Mouse (Mus musculus) limb, embryonic 14.5 days (tissue): ENCODE data around the gene Ercc6l. TPM values are rescaled to one million over a fixed set of nuclear protein-coding genes. Genes with fewer than 3 reads are reported as not detected.

Experiments
- ATAC-seq: fragments of 200-750 bp; cut with Nextera tagmentation; 2 replicates; pipeline ENCODE4 v1.8.0; 2017; ENCODE audit warnings: low read depth, moderate number of reproducible peaks, moderate TSS enrichment; ENCODE audit not compliant: low FRiP score
- DNase-seq: peaks from one replicate; pipeline ENCODE4 v3.0.0-alpha.2; 2015; ENCODE audit warnings: low spot score
- H3K27ac ChIP-seq: fragments of 300-500 bp; sonication (generic); replicated peaks from 2 replicates; pipeline ENCODE4 v1.5.1; 2014; ENCODE audit warnings: low read depth, mild to moderate bottlenecking, low read length, moderate library complexity, mixed read lengths
- H3K27me3 ChIP-seq: fragments of 300-500 bp; sonication (generic); 2 replicates; pipeline ENCODE4 v1.6.1; 2014; ENCODE audit warnings: low read length, mixed read lengths; ENCODE audit not compliant: control insufficient read depth, insufficient read depth
- H3K36me3 ChIP-seq: fragments of 300-500 bp; sonication (generic); 2 replicates; pipeline ENCODE4 v1.6.1; 2014; ENCODE audit warnings: mild to moderate bottlenecking, low read length, moderate library complexity, mixed read lengths; ENCODE audit not compliant: control insufficient read depth, insufficient read depth
- H3K4me1 ChIP-seq: fragments of 300-500 bp; sonication (generic); 2 replicates; pipeline ENCODE4 v1.6.1; 2014; ENCODE audit warnings: antibody characterized with exemption, low read length, mixed read lengths; ENCODE audit not compliant: control insufficient read depth, insufficient read depth
- H3K4me2 ChIP-seq: fragments of 300-500 bp; sonication (generic); replicated peaks from 2 replicates; pipeline ENCODE4 v1.6.1; 2014; ENCODE audit warnings: low read depth, mild to moderate bottlenecking, low read length, moderate library complexity; ENCODE audit not compliant: severe bottlenecking
- H3K4me3 ChIP-seq: fragments of 300-500 bp; sonication (generic); replicated peaks from 2 replicates; pipeline ENCODE4 v1.5.1; 2014; ENCODE audit warnings: low read length
- H3K9ac ChIP-seq: fragments of 300-500 bp; sonication (generic); 2 replicates; pipeline ENCODE4 v1.6.1; 2014; ENCODE audit warnings: mild to moderate bottlenecking, low read depth, low read length, moderate library complexity; ENCODE audit not compliant: severe bottlenecking
- H3K9me3 ChIP-seq: fragments of 300-500 bp; sonication (generic); 2 replicates; pipeline ENCODE4 v1.6.1; 2016; ENCODE audit warnings: low read length; ENCODE audit not compliant: control insufficient read depth
- POLR2A ChIP-seq: fragments of 200-500 bp; IDR thresholded peaks from 2 replicates; pipeline ENCODE4 v1.8.0; 2012; ENCODE audit warnings: inconsistent platforms, mild to moderate bottlenecking, moderate library complexity, borderline replicate concordance; ENCODE audit not compliant: insufficient read depth, insufficient read length; ENCODE audit errors: extremely low read depth
- WGBS: fragments of 180-500 bp; shearing (Covaris S2); extraction: QIAGEN DNeasy Blood & Tissue Kit; methylation state at CpG from one replicate; pipeline ENCODE4 v1.1.7; 2014; 5-methylcytosine and 5-hydroxymethylcytosine counted together
- polyA plus RNA-seq, 2 experiments: library from polyadenylated mRNA; depleted of rRNA in 1 of 2; stranded (reverse) in 1 of 2; unstranded in 1 of 2; fragments of >200 nt; fragmentation: Nextera tagmentation in 1 of 2; extraction: Ambion mirVana in 1 of 2; gene quantifications; 2 replicates each; pipeline versions ENCODE4 v1.2.1 to v1.2.3; 2012 to 2014

Ercc6l gene
- polyA plus RNA-seq (2012; rRNA removed), result 4.5 and 6.1 TPM in 2 replicates
- polyA plus RNA-seq (2014; fragmentation: Nextera tagmentation; extraction: Ambion mirVana), result 10.9 and 12.0 TPM in 2 replicates

DNA sequence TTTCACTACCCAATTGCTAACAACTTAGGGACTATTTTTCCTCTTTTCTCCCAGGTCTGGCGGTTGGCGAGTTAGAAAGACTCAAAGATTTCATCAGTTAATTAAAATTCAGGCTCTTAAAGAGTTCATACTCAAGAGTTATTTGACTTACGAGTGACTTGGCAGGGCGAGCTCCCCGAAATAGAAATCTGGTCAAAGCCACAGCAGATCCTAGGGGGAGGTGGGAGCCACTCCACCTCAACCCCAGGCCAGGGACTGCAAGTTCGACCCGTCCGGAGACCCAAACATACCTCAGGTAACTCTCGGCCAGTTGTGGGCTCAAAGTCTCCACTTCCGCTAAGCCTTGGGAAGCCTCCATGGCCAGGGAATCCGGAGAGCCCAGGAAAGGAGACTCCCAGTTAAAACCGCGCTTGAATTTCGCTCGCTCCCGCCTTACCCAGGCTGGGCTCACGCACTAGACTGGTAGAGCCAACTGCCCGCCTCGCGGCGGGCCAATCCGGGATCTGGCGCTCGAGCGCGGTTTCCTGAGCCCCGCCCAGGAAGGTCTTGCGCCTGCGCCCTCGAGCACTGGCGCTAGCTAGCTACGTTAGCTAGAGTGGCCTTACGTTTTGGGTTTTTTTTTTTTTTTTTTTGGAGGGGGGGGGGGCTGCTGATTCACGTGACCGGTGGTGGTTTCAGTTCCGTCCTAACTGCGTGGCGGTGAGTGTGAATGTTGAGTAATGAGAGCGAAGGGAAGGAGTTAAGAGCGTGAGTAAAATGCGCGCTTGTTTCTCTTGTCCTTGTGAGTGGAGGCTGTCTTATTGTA lies at the start of gene Ercc6l:
Gene Ercc6l, minus strand, starts transcription at position 474 of the 805 bp plus-strand sequence.
- TF ChIP-seq POLR2A, result peak; percentile 36; the same call in 1 of the 2 replicates
- H3K4me2 ChIP-seq, result peak within 1 kb of the TSS; percentile 47
- DNase-seq (peak; percentile 94), ATAC-seq (peak; percentile 99)
- 11% methylated on average over 39 of the region's 42 CpGs for WGBS
- no peaks in the 10 kb centered on the region for H3K27me3 ChIP-seq
- H3K4me3 ChIP-seq, result peak within 1 kb of the TSS; percentile 44
- no peaks in the 10 kb centered on the region for H3K9me3 ChIP-seq
- H3K9ac ChIP-seq, result peak within 1 kb of the TSS; percentile 53
- no peaks in the 10 kb centered on the region for H3K36me3 ChIP-seq
- no peaks in the 10 kb centered on the region for H3K4me1 ChIP-seq
- peak within 1 kb of the TSS; percentile 75 for H3K27ac ChIP-seq

GRCm38 (mm10) chrX:102190840-102191239 lies 33.9 kb upstream of the Ercc6l start:
- Histone ChIP-seq H3K36me3 (peaks cover 10% of the 10 kb centered on the region), H3K9ac (no peak overlapping the region), H3K27ac (no peak overlapping the region), H3K4me2 (no peak overlapping the region), H3K4me3 (no peak overlapping the region), H3K4me1 (no peaks in the 10 kb centered on the region), H3K27me3 (no peaks in the 10 kb centered on the region), H3K9me3 (no peaks in the 10 kb centered on the region)
- no peak for DNase-seq
- ATAC-seq, result no peak
- TF ChIP-seq POLR2A, result no peak
- 33% methylated on average over 1 of the region's 1 CpGs for WGBS

- Histone ChIP-seq H3K4me2 (no peak overlapping the region), H3K9me3 (no peaks in the 10 kb centered on the region), H3K9ac (no peak overlapping the region), H3K4me3 (no peak overlapping the region), H3K27me3 (no peaks in the 10 kb centered on the region), H3K4me1 (no peaks in the 10 kb centered on the region), H3K27ac (no peak overlapping the region), H3K36me3 (peaks cover 17% of the 10 kb centered on the region)
- TF ChIP-seq POLR2A, result no peak
- 46% methylated on average over 5 of the region's 5 CpGs for whole genome bisulfite sequencing
- no peak for DNase-seq
- ATAC-seq, result 0 out of 2 replicates have a peak, but pooled peaks have one; percentile 7
Observed at GRCm38 (mm10) chrX:102189581-102189980, 32.7 kb upstream of the Ercc6l start.

DNA sequence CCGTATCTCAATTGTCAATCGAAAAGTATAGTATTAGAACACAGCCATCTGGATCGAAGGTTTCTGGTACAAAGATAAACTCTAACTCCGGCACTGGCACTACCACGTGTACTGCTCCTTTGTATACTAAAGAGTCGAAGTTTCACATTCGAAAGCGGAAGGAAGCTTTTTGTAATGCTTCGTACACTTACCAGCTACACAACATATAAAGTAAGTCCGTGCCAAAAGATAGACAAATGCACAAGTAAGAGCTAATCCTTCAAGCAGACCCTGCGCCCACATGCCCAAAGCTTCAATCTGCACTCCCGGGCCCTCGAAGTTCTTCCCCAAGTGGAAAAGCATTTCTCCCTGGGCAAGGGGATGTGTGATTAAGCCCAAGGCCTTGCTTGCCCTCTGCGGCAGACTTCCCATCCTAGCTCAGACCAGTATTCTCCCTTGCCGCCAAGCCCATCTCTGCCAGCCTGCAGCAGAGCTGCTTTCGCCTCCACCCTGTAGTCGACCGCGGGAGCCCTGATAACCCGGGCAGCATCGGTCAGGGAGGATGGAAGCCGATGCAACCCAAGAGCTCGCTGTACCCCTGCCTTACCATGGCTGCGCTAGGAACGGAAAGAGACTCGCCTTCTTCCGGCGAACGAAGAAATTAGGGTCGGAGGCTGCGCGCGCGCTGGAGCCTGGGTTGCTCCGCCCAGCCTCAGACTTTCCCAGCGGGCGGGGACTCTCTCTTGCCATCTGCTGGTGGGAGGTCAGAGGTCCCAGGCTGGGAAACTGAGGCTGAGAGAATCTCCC lies 32.0 kb upstream of the Ercc6l start, which contains the start of gene Rps4x:
Gene Rps4x, minus strand, starts transcription at position 683 of the 786 bp plus-strand sequence.
- H3K9me3 ChIP-seq, result no peaks in the 10 kb centered on the region
- peaks cover 23% of the 10 kb centered on the region for H3K36me3 ChIP-seq
- no peaks in the 10 kb centered on the region for H3K4me1 ChIP-seq
- peak within 1 kb of the TSS; percentile 62 for H3K4me2 ChIP-seq
- H3K4me3 ChIP-seq, result peak within 1 kb of the TSS; percentile 53
- H3K9ac ChIP-seq, result peak within 1 kb of the TSS; percentile 78
- no peaks in the 10 kb centered on the region for H3K27me3 ChIP-seq
- ATAC-seq (peak; percentile 91), DNase-seq (peak; percentile 73)
- WGBS, result 19% methylated on average over 37 of the region's 37 CpGs
- H3K27ac ChIP-seq, result peak within 1 kb of the TSS; percentile 86
- TF ChIP-seq POLR2A, result peak; percentile 94; the same call in 1 of the 2 replicates

DNA sequence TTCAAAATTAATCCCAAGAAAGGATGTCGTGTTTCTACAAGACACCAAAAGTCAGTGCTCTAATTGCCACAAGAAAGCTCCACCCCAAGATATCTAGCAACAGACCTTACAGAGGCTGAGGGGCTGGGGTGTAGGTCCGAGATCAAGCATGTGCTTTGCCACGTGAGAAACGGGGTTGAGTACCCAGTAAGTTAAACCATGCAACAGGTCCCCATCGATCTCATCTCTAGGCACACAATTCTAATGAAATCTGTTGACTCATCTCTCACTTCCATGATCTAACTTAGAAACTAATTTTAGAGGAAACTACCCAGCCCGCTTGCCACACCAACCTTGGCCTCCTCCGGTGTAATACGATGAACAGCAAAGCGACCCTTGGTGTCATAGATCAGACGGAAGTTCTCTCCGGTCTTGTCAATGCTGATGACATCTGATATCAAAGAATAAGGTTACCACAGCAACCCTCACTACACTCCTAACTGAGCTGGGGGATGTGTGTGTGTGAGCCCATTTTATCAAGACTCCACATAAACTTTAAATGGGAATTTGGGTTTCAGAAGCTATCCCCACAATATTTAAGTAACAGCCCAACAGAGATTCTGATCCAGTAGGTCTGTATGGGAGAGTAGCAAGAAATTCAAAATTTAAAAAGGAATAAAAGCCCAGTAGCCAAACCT lies 30.3 kb upstream of the Ercc6l start:
- Histone ChIP-seq H3K4me3 (peak overlapping the region; percentile 53), H3K36me3 (peaks cover 35% of the 10 kb centered on the region), H3K9ac (peak overlapping the region; percentile 78), H3K9me3 (no peaks in the 10 kb centered on the region), H3K4me1 (no peaks in the 10 kb centered on the region), H3K4me2 (peak overlapping the region; percentile 62), H3K27ac (no peak overlapping the region), H3K27me3 (no peaks in the 10 kb centered on the region)
- TF ChIP-seq POLR2A, result no peak
- WGBS, result 45% methylated on average over 11 of the region's 11 CpGs
- DNase-seq (no peak), ATAC-seq (no peak)
